Mouse (Mus musculus) embryonic facial prominence, embryonic 10.5 days (tissue): Measurements from ENCODE around the gene Cyp2d10. TPM values are rescaled to one million over a fixed set of nuclear protein-coding genes. Genes with fewer than 3 reads are reported as not detected.

Source experiments
- DNase-seq: peaks from one replicate; pipeline ENCODE4 v3.0.0-alpha.2; 2017; ENCODE audit warnings: low spot score
- H3K27ac ChIP-seq: fragments of 300-500 bp; sonication (generic); replicated peaks from 2 replicates; pipeline ENCODE4 v1.5.1; 2016; ENCODE audit warnings: mild to moderate bottlenecking
- H3K27me3 ChIP-seq: fragments of 300-500 bp; sonication (generic); replicated peaks from 2 replicates; pipeline ENCODE4 v1.6.1; 2016; ENCODE audit warnings: low read depth, mild to moderate bottlenecking; ENCODE audit not compliant: poor library complexity, severe bottlenecking
- H3K36me3 ChIP-seq: fragments of 300-500 bp; sonication (generic); replicated peaks from 2 replicates; pipeline ENCODE4 v1.6.1; 2016; ENCODE audit warnings: mild to moderate bottlenecking, moderate library complexity
- H3K4me1 ChIP-seq: fragments of 300-500 bp; sonication (generic); 2 replicates; pipeline ENCODE4 v1.6.1; 2016
- H3K4me3 ChIP-seq: fragments of 300-500 bp; sonication (generic); 2 replicates; pipeline ENCODE4 v1.5.1; 2016; ENCODE audit warnings: mild to moderate bottlenecking, moderate library complexity
- H3K9me3 ChIP-seq: fragments of 300-500 bp; sonication (generic); 2 replicates; pipeline ENCODE4 v1.6.1; 2016; ENCODE audit warnings: mild to moderate bottlenecking
- WGBS: fragments of 180-500 bp; shearing (Covaris S2); methylation state at CpG from one replicate; pipeline ENCODE4 v1.1.7; 2016; 5-methylcytosine and 5-hydroxymethylcytosine counted together
- polyA plus RNA-seq: library from polyadenylated mRNA; unstranded; fragments of >200 nt; fragmentation: Nextera tagmentation; extraction: Ambion mirVana; gene quantifications from 2 replicates; pipeline ENCODE4 v1.2.1, GENCODE M21; 2016

Gene Cyp2d10
- polyA plus RNA-seq, 1 experiment from 2014 or later: not detected

DNA sequence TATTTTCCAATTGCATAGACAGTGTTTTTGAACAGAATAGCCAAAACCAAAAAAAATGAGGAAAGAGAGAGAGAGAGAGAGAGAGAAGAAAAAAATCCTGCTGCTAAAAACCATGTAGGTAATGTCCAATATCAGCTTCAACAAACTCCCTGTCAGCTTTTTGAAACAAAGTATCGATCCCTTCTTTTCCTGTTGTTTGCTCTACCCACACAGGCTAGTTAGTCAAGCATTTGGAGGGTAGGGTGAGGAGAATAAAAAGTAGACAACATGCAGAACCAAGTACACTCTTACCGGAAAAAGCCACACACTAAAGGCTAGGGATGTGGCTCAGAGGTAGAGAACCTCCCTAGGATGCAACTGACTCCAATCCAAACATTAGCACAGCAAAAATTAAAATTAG lies 21.3 kb downstream of the Cyp2d10 start:
- Histone ChIP-seq H3K9me3 (no peaks in the 10 kb centered on the region), H3K4me1 (peaks cover 4% of the 10 kb centered on the region), H3K36me3 (no peaks in the 10 kb centered on the region), H3K27me3 (no peaks in the 10 kb centered on the region), H3K4me3 (no peak overlapping the region), H3K27ac (no peak overlapping the region)
- WGBS: 93% methylated on average over 2 of the region's 2 CpGs
- DNase-seq: no peak

DNA sequence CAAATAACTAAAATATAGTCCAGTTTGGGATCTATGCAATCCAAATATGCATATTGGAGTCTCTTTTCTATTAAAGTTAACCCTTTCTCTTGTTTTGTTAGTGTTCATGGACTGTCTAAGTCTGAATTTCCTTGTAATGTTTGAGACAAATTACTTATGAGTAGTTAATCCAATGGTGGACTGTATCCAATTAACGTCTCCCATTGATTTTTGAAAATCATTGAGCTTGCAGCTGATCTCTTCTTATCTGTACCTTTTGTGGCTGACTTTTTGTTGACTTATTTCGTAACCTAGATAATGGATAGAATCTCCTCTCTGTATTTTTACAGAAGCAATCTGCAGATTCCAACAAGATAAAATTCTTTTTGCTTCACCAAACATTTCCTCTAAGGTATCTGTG lies 24.6 kb downstream of the Cyp2d10 start:
- Histone ChIP-seq H3K4me3 (no peak overlapping the region), H3K27ac (no peak overlapping the region), H3K36me3 (no peaks in the 10 kb centered on the region), H3K27me3 (peaks cover 7% of the 10 kb centered on the region; the same call in 1 of the 2 replicates), H3K4me1 (peaks cover 34% of the 10 kb centered on the region), H3K9me3 (no peaks in the 10 kb centered on the region)
- DNase-seq: no peak
- WGBS: 91% methylated on average over 2 of the region's 2 CpGs

DNA sequence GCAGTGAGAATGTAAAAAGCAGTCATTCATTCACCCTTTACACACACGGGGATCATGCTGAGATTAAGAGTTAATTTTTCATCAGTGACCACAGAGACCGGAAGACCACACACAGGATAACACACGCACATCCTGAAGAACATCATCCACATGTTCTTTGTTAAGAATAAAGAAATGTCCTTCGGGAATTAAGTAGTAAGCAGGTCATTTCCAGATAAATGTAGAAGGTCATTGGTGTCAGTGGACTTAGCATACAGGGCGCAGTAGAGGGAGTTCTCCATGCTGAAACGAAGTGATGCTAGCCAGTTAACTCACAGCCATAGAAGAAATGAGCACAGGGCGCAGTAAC lies 26.3 kb downstream of the Cyp2d10 start:
- no peaks in the 10 kb centered on the region for H3K9me3 ChIP-seq
- no peaks in the 10 kb centered on the region for H3K36me3 ChIP-seq
- H3K4me1 ChIP-seq: peaks cover 40% of the 10 kb centered on the region
- DNase-seq: no peak
- H3K4me3 ChIP-seq: peak overlapping the region; percentile 61
- WGBS: 39% methylated on average over 7 of the region's 7 CpGs
- H3K27me3 ChIP-seq: peaks cover 8% of the 10 kb centered on the region; the same call in 1 of the 2 replicates
- no peak overlapping the region for H3K27ac ChIP-seq

DNA sequence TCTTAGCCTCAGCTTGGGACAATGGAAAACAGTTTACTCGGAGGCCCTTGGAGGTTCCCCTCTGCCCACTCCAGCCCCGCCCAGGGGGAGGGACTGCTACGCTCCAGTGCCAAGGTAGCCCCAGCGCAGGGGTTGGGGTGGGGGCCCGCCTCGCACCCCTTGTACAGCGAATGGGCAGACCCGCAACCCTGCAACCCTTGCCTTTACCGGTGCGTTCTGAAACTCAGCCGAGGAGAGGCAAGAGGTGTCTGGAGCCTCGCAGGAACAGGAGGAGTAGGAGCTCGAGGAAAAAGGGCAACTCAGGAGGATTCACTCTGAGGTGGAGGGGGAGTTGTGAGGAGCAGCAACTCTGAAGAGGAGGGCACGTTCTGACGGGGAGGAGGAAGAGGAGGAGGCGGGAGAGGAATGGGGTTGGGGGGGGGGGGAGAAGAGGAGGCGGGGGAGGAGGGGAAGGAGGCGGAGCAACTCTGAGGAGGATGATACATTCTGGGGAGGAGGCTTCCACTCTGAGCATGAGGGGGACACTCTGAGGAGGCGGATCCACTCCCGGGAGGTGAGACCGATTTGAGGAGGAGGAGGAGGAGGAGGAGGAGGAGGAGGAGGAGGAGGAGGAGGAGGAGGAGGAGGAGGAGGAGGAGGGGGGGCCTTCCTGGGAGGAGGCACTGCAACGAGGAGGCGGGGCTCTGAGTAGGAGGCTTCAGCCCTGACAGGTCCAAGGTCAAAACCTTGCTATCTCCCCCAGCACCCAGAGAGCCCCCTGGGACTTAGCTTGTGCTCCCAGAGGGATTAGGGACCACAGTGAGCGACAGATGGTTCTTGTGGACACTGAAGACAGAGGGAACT lies 26.9 kb downstream of the Cyp2d10 start, which contains the start of gene Cyp2d22:
TSS of gene Cyp2d22 (minus strand) at position 390 of the 843 bp plus-strand sequence.
- H3K9me3 ChIP-seq: no peaks in the 10 kb centered on the region
- peak; percentile 68 for DNase-seq
- H3K27me3 ChIP-seq: peaks cover 8% of the 10 kb centered on the region; the same call in 1 of the 2 replicates
- peaks cover 40% of the 10 kb centered on the region for H3K4me1 ChIP-seq
- H3K4me3 ChIP-seq: peak within 1 kb of the TSS; percentile 61
- H3K36me3 ChIP-seq: no peaks in the 10 kb centered on the region
- H3K27ac ChIP-seq: peak within 1 kb of the TSS; percentile 78
- 2% methylated on average over 21 of the region's 24 CpGs for WGBS

DNA sequence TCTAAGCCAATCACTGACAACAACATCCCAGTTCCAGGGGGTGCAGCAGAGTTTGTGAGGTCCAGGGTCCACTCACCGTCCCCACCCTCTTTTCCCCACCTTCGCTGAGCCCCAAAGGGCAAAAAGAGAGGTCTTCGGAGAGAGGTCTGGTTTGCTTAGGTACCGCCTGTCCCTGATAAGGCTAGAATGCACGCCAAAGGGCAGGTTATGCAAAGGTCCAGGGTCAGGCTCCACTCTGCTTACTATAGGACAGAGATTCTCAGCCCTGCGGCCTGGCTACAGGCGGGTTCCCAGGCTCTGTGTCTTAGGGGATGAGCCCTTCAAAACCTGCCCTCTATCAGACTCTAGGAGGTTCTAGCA lies 27.5 kb downstream of the Cyp2d10 start:
- Histone ChIP-seq H3K36me3 (no peaks in the 10 kb centered on the region), H3K4me3 (peak overlapping the region; percentile 61), H3K27me3 (peaks cover 8% of the 10 kb centered on the region; the same call in 1 of the 2 replicates), H3K4me1 (peaks cover 40% of the 10 kb centered on the region), H3K27ac (peak overlapping the region; percentile 78), H3K9me3 (no peaks in the 10 kb centered on the region)
- no peak for DNase-seq
- WGBS: 13% methylated on average over 7 of the region's 7 CpGs

DNA sequence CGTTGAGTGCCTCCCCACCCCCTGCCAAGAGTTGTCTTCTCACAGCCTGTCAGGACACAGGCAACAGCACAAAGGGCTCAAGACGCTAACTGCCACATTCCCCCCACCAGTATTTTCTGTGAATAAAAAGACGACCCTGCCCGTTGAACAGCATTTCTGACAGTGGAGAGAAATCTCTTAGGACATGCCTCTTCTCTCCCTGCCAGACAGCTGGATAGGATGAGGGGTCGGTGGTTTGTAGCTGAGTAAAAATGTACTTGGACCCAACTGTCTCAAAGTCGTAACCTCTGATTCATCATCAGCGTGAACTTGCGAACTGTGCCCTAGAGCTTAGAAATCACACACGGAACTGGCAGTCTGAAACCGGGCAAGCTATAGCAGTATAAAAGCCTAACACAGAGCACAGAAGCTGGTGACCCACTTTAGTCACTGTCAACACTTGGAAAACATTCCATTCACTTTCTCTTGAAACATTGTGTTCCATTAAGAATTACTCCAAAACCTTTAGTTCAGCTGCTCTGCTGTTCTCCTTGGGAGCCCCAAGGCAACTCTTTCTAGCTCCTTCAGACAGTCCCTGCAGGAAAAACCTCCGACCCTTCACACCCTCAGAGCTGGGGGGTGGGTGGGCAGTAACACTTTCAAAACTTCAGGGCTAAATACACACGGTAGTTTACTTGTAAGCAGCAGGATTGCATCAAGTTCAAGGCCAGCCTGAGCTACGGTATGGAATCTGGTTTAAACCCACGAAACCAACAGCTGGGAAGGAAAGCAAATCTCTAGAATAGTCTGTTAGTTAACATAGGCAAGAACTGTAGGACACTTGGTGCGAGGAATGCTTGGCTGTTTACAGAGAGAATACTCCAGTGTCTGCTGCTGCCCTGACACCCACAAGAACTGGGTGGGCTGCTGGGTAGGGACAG lies 28.5 kb downstream of the Cyp2d10 start:
- Histone ChIP-seq H3K4me3 (no peak overlapping the region), H3K27me3 (peaks cover 8% of the 10 kb centered on the region; the same call in 1 of the 2 replicates), H3K9me3 (no peaks in the 10 kb centered on the region), H3K4me1 (peaks cover 47% of the 10 kb centered on the region), H3K36me3 (no peaks in the 10 kb centered on the region), H3K27ac (no peak overlapping the region)
- DNase-seq: no peak
- 60% methylated on average over 15 of the region's 15 CpGs for WGBS

DNA sequence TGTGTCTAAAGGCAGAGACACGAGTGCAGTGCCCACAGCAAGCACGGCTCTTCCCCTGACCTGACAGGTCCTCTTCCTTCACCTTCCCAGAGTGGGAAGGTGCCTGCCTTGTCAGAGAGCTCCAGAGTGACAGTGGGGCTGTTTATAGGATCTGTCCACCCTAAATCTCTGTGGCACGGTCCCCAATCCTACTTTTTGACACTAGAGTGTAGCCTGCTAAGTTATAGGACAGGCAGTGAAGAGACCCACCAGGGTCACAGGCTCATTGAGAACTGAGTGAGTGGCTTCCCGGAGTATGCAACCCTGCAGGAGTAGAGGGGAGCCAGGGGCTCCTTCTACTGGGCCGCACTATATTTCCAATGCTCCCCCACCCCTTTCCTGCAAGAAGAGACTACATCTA lies 29.3 kb downstream of the Cyp2d10 start:
- no peak for DNase-seq
- Histone ChIP-seq H3K36me3 (no peaks in the 10 kb centered on the region), H3K4me1 (peaks cover 52% of the 10 kb centered on the region), H3K27ac (no peak overlapping the region; the same call in 1 of the 2 replicates), H3K4me3 (no peak overlapping the region), H3K9me3 (no peaks in the 10 kb centered on the region), H3K27me3 (peaks cover 8% of the 10 kb centered on the region; the same call in 1 of the 2 replicates)
- WGBS: 79% methylated on average over 5 of the region's 5 CpGs

DNA sequence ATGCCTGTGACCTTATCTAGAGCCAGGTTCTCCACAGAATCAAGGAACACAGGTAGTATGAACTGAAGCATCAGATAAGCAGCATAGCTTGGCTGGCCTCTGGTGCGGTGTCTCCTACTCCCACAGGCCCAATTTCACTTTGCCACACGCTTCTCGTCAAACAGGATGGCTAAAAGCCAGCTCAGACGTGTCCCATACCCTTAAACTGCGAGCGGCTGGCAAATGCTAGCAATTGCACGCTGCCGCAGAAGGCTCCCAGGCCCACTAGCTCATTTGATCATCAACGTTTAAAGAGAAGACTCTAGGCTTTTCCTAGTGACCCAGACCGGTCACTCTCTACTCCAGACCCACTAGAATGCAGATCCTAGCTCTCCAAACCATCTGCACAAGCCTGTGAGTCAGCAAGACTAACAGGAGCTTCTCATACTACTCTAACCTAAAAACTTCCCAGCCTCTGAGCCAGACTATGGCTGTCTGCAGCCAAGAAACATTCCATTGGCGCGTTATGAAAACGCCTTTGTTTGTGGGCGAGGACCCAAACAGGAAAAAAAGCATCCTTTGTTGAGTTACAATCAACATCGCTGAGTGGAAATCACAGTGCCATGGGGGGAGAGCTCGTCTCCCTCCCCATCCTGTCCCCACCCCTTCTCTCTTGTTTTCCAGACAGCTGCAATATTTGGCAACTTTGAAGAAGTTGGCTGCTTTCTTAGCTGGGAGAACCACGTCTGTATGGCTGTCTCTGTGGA lies 30.4 kb downstream of the Cyp2d10 start:
- Histone ChIP-seq H3K9me3 (no peaks in the 10 kb centered on the region), H3K27me3 (peaks cover 8% of the 10 kb centered on the region; the same call in 1 of the 2 replicates), H3K27ac (peak overlapping the region; percentile 15), H3K4me3 (no peak overlapping the region), H3K4me1 (peaks cover 52% of the 10 kb centered on the region), H3K36me3 (no peaks in the 10 kb centered on the region)
- 63% methylated on average over 17 of the region's 17 CpGs for WGBS
- DNase-seq: no peak

DNA sequence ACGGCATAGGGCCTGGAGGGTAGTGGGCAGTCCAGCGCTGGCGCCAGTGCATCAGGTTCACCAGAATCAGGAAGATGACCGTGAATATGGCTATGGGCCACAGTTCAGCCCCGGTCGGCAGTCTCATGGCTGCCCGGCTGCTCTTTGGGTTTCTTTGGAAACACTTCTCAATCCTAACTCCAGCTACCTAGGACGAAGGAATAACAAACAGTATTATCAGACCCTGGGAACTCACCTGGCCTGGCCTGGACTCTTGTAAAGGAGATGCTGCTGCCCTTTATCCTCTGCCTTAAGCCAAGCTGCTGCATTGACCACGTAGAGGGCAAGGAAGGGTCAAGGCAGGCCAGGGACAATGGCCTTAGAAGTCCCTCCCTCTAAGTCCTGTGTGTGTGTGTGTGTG lies 31.1 kb downstream of the Cyp2d10 start:
- 84% methylated on average over 9 of the region's 9 CpGs for WGBS
- H3K4me3 ChIP-seq: no peak overlapping the region
- no peak for DNase-seq
- 0 out of 2 replicates have a peak overlapping the region, but pooled peaks have one; percentile 15 for H3K27ac ChIP-seq
- no peaks in the 10 kb centered on the region for H3K9me3 ChIP-seq
- H3K27me3 ChIP-seq: peaks cover 8% of the 10 kb centered on the region; the same call in 1 of the 2 replicates
- H3K4me1 ChIP-seq: peaks cover 49% of the 10 kb centered on the region
- no peaks in the 10 kb centered on the region for H3K36me3 ChIP-seq

DNA sequence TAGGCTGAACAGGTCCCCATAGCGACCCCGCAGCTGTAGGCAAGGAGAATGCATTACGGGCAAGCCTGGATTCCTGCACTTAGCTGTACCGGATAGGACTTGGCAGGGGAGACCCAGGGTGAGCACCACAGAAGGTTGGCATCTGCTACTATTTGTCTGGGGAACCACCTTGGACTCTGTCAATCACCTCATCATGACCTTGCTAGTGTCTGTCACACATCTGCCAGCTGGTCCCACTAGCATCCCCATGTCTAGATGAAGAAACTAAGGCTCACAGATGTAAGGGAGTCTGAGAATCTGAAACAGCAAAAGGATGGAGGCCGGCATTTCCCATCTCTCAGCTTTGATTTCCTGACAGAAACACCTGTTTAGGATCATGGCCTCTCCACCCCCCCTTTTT lies 32.6 kb downstream of the Cyp2d10 start:
- no peak overlapping the region for H3K27ac ChIP-seq
- H3K36me3 ChIP-seq: no peaks in the 10 kb centered on the region
- H3K27me3 ChIP-seq: peaks cover 8% of the 10 kb centered on the region; the same call in 1 of the 2 replicates
- no peak overlapping the region for H3K4me3 ChIP-seq
- WGBS: 86% methylated on average over 5 of the region's 5 CpGs
- peaks cover 35% of the 10 kb centered on the region for H3K4me1 ChIP-seq
- no peak for DNase-seq
- H3K9me3 ChIP-seq: no peaks in the 10 kb centered on the region

DNA sequence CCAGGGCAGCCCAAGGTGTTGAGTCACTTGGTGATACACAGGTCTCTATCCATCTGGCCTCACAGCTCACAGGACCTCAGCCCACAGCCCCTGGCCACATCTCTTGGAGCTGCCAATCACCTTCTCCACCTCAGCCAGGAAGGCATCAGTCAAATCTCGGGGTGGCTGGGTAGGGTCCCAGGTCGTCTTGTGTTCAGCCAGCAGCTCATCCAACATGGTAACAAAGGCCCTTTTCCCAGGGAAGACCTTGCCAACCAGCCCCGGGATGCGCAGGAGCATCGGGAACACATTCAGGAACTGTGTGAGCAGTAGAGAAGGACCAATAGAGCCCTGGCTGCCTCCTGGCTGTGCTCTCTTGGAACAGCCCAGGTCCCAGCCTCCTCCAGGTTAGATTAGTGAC lies 34.0 kb downstream of the Cyp2d10 start:
- Histone ChIP-seq H3K4me1 (peaks cover 22% of the 10 kb centered on the region; the same call in 1 of the 2 replicates), H3K9me3 (no peaks in the 10 kb centered on the region), H3K27me3 (0 out of 2 replicates have a peak, but pooled peaks cover 6% of the 10 kb centered on the region), H3K27ac (no peak overlapping the region), H3K36me3 (no peaks in the 10 kb centered on the region), H3K4me3 (no peak overlapping the region)
- no peak for DNase-seq
- WGBS: 90% methylated on average over 5 of the region's 5 CpGs

DNA sequence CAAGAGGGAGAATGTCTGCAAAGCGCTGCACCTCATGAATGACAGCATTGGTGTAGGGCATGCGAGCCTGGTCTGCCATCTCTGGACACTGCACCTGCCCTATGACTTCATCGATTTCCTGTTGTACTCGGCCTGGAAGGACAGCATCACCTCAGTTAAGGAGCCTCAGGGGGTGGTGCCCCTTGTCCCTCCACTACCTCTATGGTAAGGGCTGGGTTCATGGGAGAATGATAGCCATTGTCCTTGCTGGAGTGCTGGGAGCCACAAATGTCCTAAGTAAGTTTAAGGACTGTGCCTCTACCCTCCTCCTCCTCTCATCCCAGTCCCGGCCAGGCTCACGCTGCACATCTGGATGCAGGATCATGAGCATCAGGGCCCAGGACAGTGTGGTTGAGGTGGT lies 34.5 kb downstream of the Cyp2d10 start:
- 84% methylated on average over 6 of the region's 6 CpGs for WGBS
- no peak overlapping the region for H3K4me3 ChIP-seq
- DNase-seq: no peak

More for the DNA sequence above, 34.5 kb downstream of the Cyp2d10 start:
- Histone ChIP-seq H3K36me3 (no peaks in the 10 kb centered on the region), H3K27ac (no peak overlapping the region), H3K9me3 (no peaks in the 10 kb centered on the region), H3K4me1 (peaks cover 18% of the 10 kb centered on the region; the same call in 1 of the 2 replicates), H3K27me3 (0 out of 2 replicates have a peak, but pooled peaks cover under 1% of the 10 kb centered on the region)
